Mouse (Mus musculus) liver, embryonic 14.5 days (tissue): ENCODE results near the gene Asah2. TPM values are rescaled to one million over a fixed set of nuclear protein-coding genes. Genes with fewer than 3 reads are reported as not detected.

Source experiments
- ATAC-seq: fragments of 200-750 bp; cut with Nextera tagmentation; 2 replicates; pipeline ENCODE4 v1.8.0; 2017; ENCODE audit warnings: moderate number of reproducible peaks, mild to moderate bottlenecking, moderate library complexity; ENCODE audit not compliant: insufficient read depth
- DNase-seq, 3 experiments: peaks; one replicate each; pipeline ENCODE4 v3.0.0-alpha.2; 2012 to 2013; ENCODE audit warnings: low read depth in 3 of 3, low spot score in 3 of 3
- H3K27ac ChIP-seq: fragments of 300-500 bp; sonication (generic); 2 replicates; pipeline ENCODE4 v1.5.1; 2014; ENCODE audit warnings: moderate library complexity, mild to moderate bottlenecking, control low read depth, inconsistent platforms
- H3K27me3 ChIP-seq: fragments of 300-500 bp; sonication (generic); 2 replicates; pipeline ENCODE4 v1.6.1; 2014; ENCODE audit warnings: mild to moderate bottlenecking, low read length, moderate library complexity; ENCODE audit not compliant: control insufficient read depth, insufficient read depth
- H3K36me3 ChIP-seq: fragments of 300-500 bp; sonication (generic); replicated peaks from 2 replicates; pipeline ENCODE4 v1.6.1; 2014; ENCODE audit warnings: low read depth; ENCODE audit not compliant: control insufficient read depth, insufficient read depth
- H3K4me1 ChIP-seq, 2 experiments: fragments of 200-500 bp in 1 of 2; fragments of 300-500 bp in 1 of 2; sonication (generic) in 1 of 2; replicated peaks; 2 replicates each; pipeline ENCODE4 v1.6.1; 2012 to 2014; ENCODE audit warnings: antibody characterized with exemption in 1 of 2, inconsistent platforms in 1 of 2, low read length in 1 of 2; ENCODE audit not compliant: control insufficient read depth in 2 of 2, insufficient read depth in 2 of 2
- H3K4me2 ChIP-seq: fragments of 300-500 bp; sonication (generic); 2 replicates; pipeline ENCODE4 v1.6.1; 2014; ENCODE audit warnings: low read depth, mild to moderate bottlenecking, control low read depth, moderate library complexity
- H3K4me3 ChIP-seq, 2 experiments: fragments of 200-500 bp in 1 of 2; fragments of 300-500 bp in 1 of 2; sonication (generic) in 1 of 2; 2 replicates each; pipeline ENCODE4 v1.5.1; 2012 to 2014; ENCODE audit warnings: low read depth in 2 of 2, low read length in 2 of 2, mild to moderate bottlenecking in 2 of 2, control low read depth in 1 of 2, inconsistent platforms in 1 of 2, moderate library complexity in 1 of 2; ENCODE audit not compliant: insufficient read depth in 1 of 2
- H3K9ac ChIP-seq: fragments of 300-500 bp; sonication (generic); replicated peaks from 2 replicates; pipeline ENCODE4 v1.6.1; 2014; ENCODE audit warnings: mild to moderate bottlenecking, control low read depth, moderate library complexity
- H3K9me3 ChIP-seq: fragments of 300-500 bp; sonication (generic); 2 replicates; pipeline ENCODE4 v1.6.1; 2016; ENCODE audit warnings: low read length, mixed read lengths; ENCODE audit not compliant: control insufficient read depth
- CTCF ChIP-seq: IDR thresholded peaks from 2 replicates; pipeline ENCODE4 v1.5.1; 2016; ENCODE audit warnings: antibody characterized with exemption, low read depth, control low read depth
- EP300 ChIP-seq: IDR thresholded peaks from 2 replicates; pipeline ENCODE4 v1.6.1; 2016; ENCODE audit warnings: antibody characterized with exemption, low read depth
- WGBS: fragments of 180-500 bp; shearing (Covaris S2); extraction: QIAGEN DNeasy Blood & Tissue Kit; methylation state at CpG from one replicate; pipeline ENCODE4 v1.1.7; 2014; ENCODE audit not compliant: insufficient replicate concordance; 5-methylcytosine and 5-hydroxymethylcytosine counted together
- polyA plus RNA-seq, 2 experiments: library from polyadenylated mRNA; depleted of rRNA in 1 of 2; stranded (reverse) in 1 of 2; unstranded in 1 of 2; fragments of >200 nt; fragmentation: Nextera tagmentation in 1 of 2; extraction: Ambion mirVana in 1 of 2; gene quantifications; 2 replicates each; pipeline versions ENCODE4 v1.2.1 to v1.2.3; 2012 to 2014

The Asah2 gene
- polyA plus RNA-seq, 2 experiments = 0.29 to 0.78 TPM

GRCm38 (mm10) chr19:31967933-31968532, 140.0 kb downstream of the Asah2 start:
- 29% methylated on average over 5 of the region's 5 CpGs for WGBS
- TF ChIP-seq CTCF = no peak
- no peak for TF ChIP-seq EP300
- Histone ChIP-seq H3K27me3 (no peaks in the 10 kb centered on the region), H3K4me1 (no peaks in the 10 kb centered on the region), H3K9me3 (no peaks in the 10 kb centered on the region), H3K4me3 (no peak overlapping the region), H3K4me2 (no peak overlapping the region), H3K9ac (no peak overlapping the region), H3K27ac (no peak overlapping the region), H3K36me3 (no peaks in the 10 kb centered on the region)
- DNase-seq (no peak), ATAC-seq (no peak)

DNA sequence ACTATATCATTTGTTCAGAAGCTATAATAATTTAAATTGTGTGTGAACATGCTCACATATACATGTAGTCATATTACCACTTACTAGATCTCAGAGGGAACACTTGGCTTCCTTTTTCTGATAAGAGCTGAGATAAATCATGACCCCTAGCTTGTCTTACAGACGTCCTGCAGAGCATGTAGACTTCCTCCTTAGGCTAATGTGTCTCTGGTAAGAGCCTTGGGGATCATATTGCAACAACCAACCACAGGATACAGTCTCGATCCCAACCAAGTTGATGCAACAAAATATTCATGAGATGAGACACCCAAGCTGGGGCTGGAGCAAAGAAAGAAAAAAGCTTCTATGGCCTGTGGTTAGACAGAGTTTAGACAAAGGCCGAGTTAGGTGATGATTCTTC, 144.9 kb downstream of the Asah2 start:
- no peaks in the 10 kb centered on the region for H3K9me3 ChIP-seq
- no peak overlapping the region for H3K27ac ChIP-seq
- WGBS = 7% methylated on average over 3 of the region's 3 CpGs
- no peak for TF ChIP-seq EP300
- TF ChIP-seq CTCF = no peak
- DNase-seq = no peak
- H3K9ac ChIP-seq = no peak overlapping the region
- ATAC-seq = no peak
- no peaks in the 10 kb centered on the region for H3K36me3 ChIP-seq
- H3K4me1 ChIP-seq = no peaks in the 10 kb centered on the region
- no peaks in the 10 kb centered on the region for H3K27me3 ChIP-seq
- H3K4me3 ChIP-seq = no peak overlapping the region
- no peak overlapping the region for H3K4me2 ChIP-seq

GRCm38 (mm10) chr19:31960434-31960833, 147.6 kb downstream of the Asah2 start:
- TF ChIP-seq EP300 (no peak), CTCF (no peak)
- H3K4me1 ChIP-seq = no peaks in the 10 kb centered on the region; a peak in 1 of 4 replicates
- H3K4me2 ChIP-seq = no peak overlapping the region
- no peak overlapping the region for H3K4me3 ChIP-seq
- whole genome bisulfite sequencing = 67% methylated on average over 2 of the region's 2 CpGs
- no peak for DNase-seq
- no peak for ATAC-seq
- H3K36me3 ChIP-seq = no peaks in the 10 kb centered on the region
- H3K9me3 ChIP-seq = no peaks in the 10 kb centered on the region
- H3K27ac ChIP-seq = no peak overlapping the region
- H3K9ac ChIP-seq = no peak overlapping the region
- no peaks in the 10 kb centered on the region for H3K27me3 ChIP-seq

GRCm38 (mm10) chr19:31956359-31956758, 151.7 kb downstream of the Asah2 start:
- no peak overlapping the region for H3K27ac ChIP-seq
- no peak for ATAC-seq
- DNase-seq = no peak
- H3K4me3 ChIP-seq = no peak overlapping the region
- WGBS = 14% methylated on average over 2 of the region's 2 CpGs
- H3K4me1 ChIP-seq = no peaks in the 10 kb centered on the region; a peak in 1 of 4 replicates
- no peak overlapping the region for H3K9ac ChIP-seq
- no peak overlapping the region for H3K4me2 ChIP-seq
- TF ChIP-seq EP300 (no peak), CTCF (no peak)
- H3K36me3 ChIP-seq = no peaks in the 10 kb centered on the region
- H3K27me3 ChIP-seq = no peaks in the 10 kb centered on the region
- H3K9me3 ChIP-seq = no peaks in the 10 kb centered on the region

DNA sequence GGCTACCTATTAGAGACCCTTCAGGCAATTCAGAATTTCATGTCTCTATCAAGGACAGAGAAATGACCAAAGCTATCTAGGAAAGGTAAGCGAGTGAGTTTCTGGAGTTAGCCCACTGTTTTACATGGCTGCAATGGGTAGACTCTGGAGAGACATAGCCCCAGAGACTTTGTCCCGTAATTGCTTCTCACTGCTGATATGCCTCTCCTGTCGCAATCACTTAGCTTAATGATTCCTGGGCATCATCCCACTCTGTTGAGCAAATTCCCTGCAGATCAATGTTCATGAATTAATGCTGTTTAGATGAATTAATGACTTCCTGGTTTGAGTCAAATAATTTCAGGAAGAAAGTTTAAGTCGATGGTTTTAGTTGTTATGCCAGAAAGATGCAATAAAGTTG, 153.3 kb downstream of the Asah2 start:
- TF ChIP-seq CTCF (no peak), EP300 (no peak)
- Histone ChIP-seq H3K9me3 (no peaks in the 10 kb centered on the region), H3K4me1 (no peaks in the 10 kb centered on the region; a peak in 1 of 4 replicates), H3K27ac (no peak overlapping the region), H3K27me3 (no peaks in the 10 kb centered on the region), H3K9ac (no peak overlapping the region), H3K4me3 (no peak overlapping the region), H3K4me2 (no peak overlapping the region), H3K36me3 (no peaks in the 10 kb centered on the region)
- WGBS = 64% methylated on average over 4 of the region's 4 CpGs
- DNase-seq (no peak), ATAC-seq (no peak)
